Mouse (Mus musculus): ENCODE data around the gene Cpe. TPM values are rescaled to one million over a fixed set of nuclear protein-coding genes. Genes with fewer than 3 reads are reported as not detected.

The Cpe gene
- polyA plus RNA-seq, 1 experiment from 2014 or later = 201 TPM

DNA sequence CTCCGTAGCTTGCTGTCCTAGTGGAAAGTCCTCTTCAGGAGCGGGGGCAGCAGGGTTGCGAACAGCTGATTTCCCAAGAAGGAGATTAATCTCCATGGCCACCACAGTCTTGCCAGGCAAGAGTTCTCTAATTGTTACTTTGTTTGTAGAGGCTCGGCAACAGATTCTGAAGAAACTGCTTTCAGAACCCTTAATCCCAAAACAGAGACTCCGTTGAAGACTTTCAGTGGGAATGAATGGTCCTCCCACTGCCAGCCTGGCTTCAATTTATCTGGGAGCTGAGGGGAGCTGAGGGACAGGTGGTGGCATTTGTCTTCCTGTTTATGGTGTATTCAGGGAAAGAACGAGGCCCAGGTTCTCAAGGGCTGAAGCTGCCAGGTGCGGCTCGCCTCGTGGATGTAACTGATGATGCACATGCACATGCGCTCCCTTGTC is 68.2 kb downstream of the Cpe start:
- no peak for ATAC-seq
- H3K9ac ChIP-seq = no peak overlapping the region
- H3K9me3 ChIP-seq = no peaks in the 10 kb centered on the region
- no peak overlapping the region for H3K4me3 ChIP-seq (replicated peaks)
- H3K27me3 ChIP-seq (replicated peaks) = no peaks in the 10 kb centered on the region
- no peaks in the 10 kb centered on the region for H3K36me3 ChIP-seq
- no peak overlapping the region for H3K27ac ChIP-seq
- 75% methylated on average over 10 of the region's 10 CpGs for WGBS
- H3K4me1 ChIP-seq (replicated peaks) = no peaks in the 10 kb centered on the region
- no peak overlapping the region for H3K4me2 ChIP-seq (replicated peaks)

- no peaks in the 10 kb centered on the region for H3K27me3 ChIP-seq (replicated peaks)
- no peaks in the 10 kb centered on the region for H3K9me3 ChIP-seq
- H3K36me3 ChIP-seq = no peaks in the 10 kb centered on the region
- H3K9ac ChIP-seq = no peak overlapping the region
- H3K4me3 ChIP-seq (replicated peaks) = no peak overlapping the region
- peak overlapping the region; percentile 13 for H3K27ac ChIP-seq
- no peak overlapping the region for H3K4me2 ChIP-seq (replicated peaks)
- no peaks in the 10 kb centered on the region for H3K4me1 ChIP-seq (replicated peaks)
- whole genome bisulfite sequencing = 46% methylated on average over 7 of the region's 7 CpGs
- ATAC-seq = peak; percentile 41
These were observed 72.3 kb downstream of the Cpe start for GRCm38 (mm10) chr8:64620365-64621150.

- Histone ChIP-seq H3K27ac (no peak overlapping the region), H3K4me3 (replicated peaks) (no peak overlapping the region), H3K4me1 (replicated peaks) (no peaks in the 10 kb centered on the region), H3K9ac (no peak overlapping the region), H3K36me3 (no peaks in the 10 kb centered on the region), H3K9me3 (no peaks in the 10 kb centered on the region), H3K27me3 (replicated peaks) (no peaks in the 10 kb centered on the region), H3K4me2 (replicated peaks) (no peak overlapping the region)
- 85% methylated on average over 8 of the region's 8 CpGs for WGBS
- no peak for ATAC-seq
These were observed 73.2 kb downstream of the Cpe start for GRCm38 (mm10) chr8:64619661-64620060.

DNA sequence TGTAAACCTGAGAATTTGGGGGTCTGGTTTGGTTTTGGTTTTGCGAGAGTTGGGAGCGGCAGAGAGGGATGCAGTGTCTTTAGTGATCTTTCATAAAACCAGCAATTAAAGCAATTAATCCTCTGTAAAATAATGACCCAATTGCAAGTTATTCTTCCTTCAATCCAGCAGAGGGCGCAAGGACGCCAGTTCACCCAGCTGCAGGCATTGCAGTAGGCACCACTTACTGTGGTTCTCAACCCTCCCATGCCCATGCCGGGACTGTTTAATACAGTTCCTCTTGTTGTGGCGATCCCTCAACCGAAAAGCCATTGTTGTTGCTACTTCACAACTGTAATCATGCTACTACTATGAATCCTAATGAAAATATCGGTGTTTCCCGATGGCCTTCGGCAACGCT is 74.2 kb downstream of the Cpe start:
- no peak overlapping the region for H3K4me2 ChIP-seq (replicated peaks)
- H3K9ac ChIP-seq = no peak overlapping the region
- no peak for ATAC-seq
- WGBS = 65% methylated on average over 11 of the region's 11 CpGs
- H3K27me3 ChIP-seq (replicated peaks) = no peaks in the 10 kb centered on the region
- H3K9me3 ChIP-seq = no peaks in the 10 kb centered on the region
- no peaks in the 10 kb centered on the region for H3K36me3 ChIP-seq
- no peak overlapping the region for H3K27ac ChIP-seq
- no peak overlapping the region for H3K4me3 ChIP-seq (replicated peaks)
- no peaks in the 10 kb centered on the region for H3K4me1 ChIP-seq (replicated peaks)

GRCm38 (mm10) chr8:64616566-64616965 is 76.3 kb downstream of the Cpe start:
- H3K4me3 ChIP-seq (replicated peaks) = no peak overlapping the region
- no peaks in the 10 kb centered on the region for H3K27me3 ChIP-seq (replicated peaks)
- ATAC-seq = 0 out of 2 replicates have a peak, but pooled peaks have one; percentile 26
- H3K9me3 ChIP-seq = no peaks in the 10 kb centered on the region
- H3K9ac ChIP-seq = no peak overlapping the region
- no peak overlapping the region for H3K4me2 ChIP-seq (replicated peaks)
- no peak overlapping the region for H3K27ac ChIP-seq
- 87% methylated on average over 3 of the region's 3 CpGs for WGBS
- H3K4me1 ChIP-seq (replicated peaks) = no peaks in the 10 kb centered on the region
- no peaks in the 10 kb centered on the region for H3K36me3 ChIP-seq

GRCm38 (mm10) chr8:64615459-64615858 is 77.4 kb downstream of the Cpe start:
- H3K9me3 ChIP-seq = no peaks in the 10 kb centered on the region
- no peak overlapping the region for H3K9ac ChIP-seq
- peak; percentile 48 for ATAC-seq
- H3K27ac ChIP-seq = no peak overlapping the region
- H3K4me1 ChIP-seq (replicated peaks) = no peaks in the 10 kb centered on the region
- H3K4me2 ChIP-seq (replicated peaks) = no peak overlapping the region
- no peak overlapping the region for H3K4me3 ChIP-seq (replicated peaks)
- 59% methylated on average over 4 of the region's 4 CpGs for WGBS
- no peaks in the 10 kb centered on the region for H3K27me3 ChIP-seq (replicated peaks)
- no peaks in the 10 kb centered on the region for H3K36me3 ChIP-seq

GRCm38 (mm10) chr8:64613663-64614062 is 79.2 kb downstream of the Cpe start:
- H3K9me3 ChIP-seq = no peaks in the 10 kb centered on the region
- H3K4me2 ChIP-seq (replicated peaks) = no peak overlapping the region
- no peak overlapping the region for H3K4me3 ChIP-seq (replicated peaks)
- H3K9ac ChIP-seq = no peak overlapping the region
- no peaks in the 10 kb centered on the region for H3K4me1 ChIP-seq (replicated peaks)
- ATAC-seq = no peak
- no peaks in the 10 kb centered on the region for H3K27me3 ChIP-seq (replicated peaks)
- no peaks in the 10 kb centered on the region for H3K36me3 ChIP-seq
- H3K27ac ChIP-seq = no peak overlapping the region
- WGBS = 44% methylated on average over 5 of the region's 5 CpGs

DNA sequence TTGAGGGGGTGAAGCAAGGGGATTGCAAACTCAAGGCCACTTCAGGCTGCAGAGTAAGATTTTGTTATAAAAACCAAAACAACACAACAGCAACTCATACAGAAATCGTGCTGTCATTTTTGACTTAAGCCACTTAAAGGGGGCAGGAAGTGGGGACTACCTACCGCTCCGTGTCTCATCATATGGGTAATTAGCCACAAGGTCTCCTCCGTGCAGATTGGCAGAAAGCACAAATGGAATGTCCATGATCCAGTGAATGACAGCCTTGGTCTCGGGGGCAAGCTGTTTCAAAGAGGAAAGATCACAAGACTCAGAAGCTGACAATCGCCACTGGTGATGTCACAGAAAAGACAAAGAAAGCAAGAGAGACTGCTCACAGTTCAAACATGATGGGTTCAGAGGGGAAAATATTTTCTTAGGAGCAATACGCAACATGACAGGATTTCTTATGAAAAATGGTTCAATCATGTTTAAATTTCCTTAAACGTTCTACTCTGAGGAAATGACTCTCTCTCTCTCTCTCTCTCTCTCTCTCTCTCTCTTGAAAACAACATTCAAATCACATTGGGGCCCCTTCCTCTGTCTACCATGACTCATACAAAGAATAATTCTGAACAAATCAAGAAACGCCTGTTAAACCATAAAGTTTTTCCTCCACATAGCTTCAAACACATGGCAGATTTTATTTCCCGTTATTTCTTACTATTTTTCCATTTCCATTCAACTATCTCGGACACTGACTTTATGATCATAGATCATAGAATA is 81.5 kb downstream of the Cpe start:
- no peak for ATAC-seq
- Histone ChIP-seq H3K27ac (no peak overlapping the region), H3K9me3 (no peaks in the 10 kb centered on the region), H3K4me3 (replicated peaks) (no peak overlapping the region), H3K4me1 (replicated peaks) (no peaks in the 10 kb centered on the region), H3K4me2 (replicated peaks) (no peak overlapping the region), H3K9ac (no peak overlapping the region), H3K36me3 (no peaks in the 10 kb centered on the region), H3K27me3 (replicated peaks) (no peaks in the 10 kb centered on the region)
- WGBS = 75% methylated on average over 11 of the region's 11 CpGs

- WGBS = 92% methylated on average over 16 of the region's 16 CpGs
- Histone ChIP-seq H3K27ac (no peak overlapping the region), H3K4me1 (replicated peaks) (no peaks in the 10 kb centered on the region), H3K9me3 (no peaks in the 10 kb centered on the region), H3K9ac (no peak overlapping the region), H3K4me3 (replicated peaks) (no peak overlapping the region), H3K36me3 (no peaks in the 10 kb centered on the region), H3K27me3 (replicated peaks) (no peaks in the 10 kb centered on the region), H3K4me2 (replicated peaks) (no peak overlapping the region)
- no peak for ATAC-seq
These were observed 83.9 kb downstream of the Cpe start for GRCm38 (mm10) chr8:64608931-64609330.

DNA sequence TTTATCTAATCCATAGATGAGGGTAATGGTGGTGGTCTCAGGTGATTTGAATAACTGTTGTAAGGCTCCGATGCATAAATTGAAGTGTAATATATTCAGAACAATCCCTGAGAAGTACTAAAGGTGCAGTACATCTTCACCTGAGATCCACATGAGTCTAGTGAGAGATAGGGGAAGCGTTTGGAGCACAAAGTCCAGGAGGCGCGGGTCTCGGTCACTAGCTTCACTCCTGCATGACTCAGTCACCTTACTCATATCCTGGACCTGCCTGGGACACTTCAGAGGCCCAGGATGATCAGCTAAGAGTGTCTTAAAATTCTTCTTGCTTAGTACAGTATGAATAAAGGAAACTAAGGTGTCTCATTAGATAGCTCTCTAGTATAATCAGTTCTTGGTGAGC is 86.8 kb downstream of the Cpe start:
- 0 out of 2 replicates have a peak, but pooled peaks have one; percentile 53 for ATAC-seq
- H3K4me1 ChIP-seq (replicated peaks) = no peaks in the 10 kb centered on the region
- no peak overlapping the region for H3K4me2 ChIP-seq (replicated peaks)
- no peaks in the 10 kb centered on the region for H3K27me3 ChIP-seq (replicated peaks)
- no peak overlapping the region for H3K9ac ChIP-seq
- H3K36me3 ChIP-seq = no peaks in the 10 kb centered on the region
- 79% methylated on average over 5 of the region's 5 CpGs for WGBS
- no peak overlapping the region for H3K27ac ChIP-seq
- no peak overlapping the region for H3K4me3 ChIP-seq (replicated peaks)
- no peaks in the 10 kb centered on the region for H3K9me3 ChIP-seq

DNA sequence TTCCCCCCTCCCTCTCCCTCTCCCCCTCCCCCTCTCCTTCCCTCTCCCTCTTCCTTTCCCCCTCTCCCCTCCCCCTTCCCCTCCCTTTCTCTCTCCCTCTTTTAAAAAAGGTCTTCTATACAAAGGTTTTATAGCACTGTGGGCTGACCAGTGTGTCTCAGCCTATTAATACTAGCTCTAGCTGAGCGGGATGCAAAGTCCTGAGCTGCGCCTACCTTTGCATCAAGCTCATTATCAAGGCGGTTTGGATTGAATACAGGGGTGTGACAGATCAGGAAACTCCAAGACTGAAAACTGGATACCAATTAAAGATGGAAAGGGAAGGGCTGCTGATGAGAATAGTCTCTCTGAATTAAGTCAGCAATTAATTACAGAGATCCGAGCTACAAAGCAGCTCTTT is 94.6 kb downstream of the Cpe start:
- 67% methylated on average over 4 of the region's 4 CpGs for WGBS

DNA sequence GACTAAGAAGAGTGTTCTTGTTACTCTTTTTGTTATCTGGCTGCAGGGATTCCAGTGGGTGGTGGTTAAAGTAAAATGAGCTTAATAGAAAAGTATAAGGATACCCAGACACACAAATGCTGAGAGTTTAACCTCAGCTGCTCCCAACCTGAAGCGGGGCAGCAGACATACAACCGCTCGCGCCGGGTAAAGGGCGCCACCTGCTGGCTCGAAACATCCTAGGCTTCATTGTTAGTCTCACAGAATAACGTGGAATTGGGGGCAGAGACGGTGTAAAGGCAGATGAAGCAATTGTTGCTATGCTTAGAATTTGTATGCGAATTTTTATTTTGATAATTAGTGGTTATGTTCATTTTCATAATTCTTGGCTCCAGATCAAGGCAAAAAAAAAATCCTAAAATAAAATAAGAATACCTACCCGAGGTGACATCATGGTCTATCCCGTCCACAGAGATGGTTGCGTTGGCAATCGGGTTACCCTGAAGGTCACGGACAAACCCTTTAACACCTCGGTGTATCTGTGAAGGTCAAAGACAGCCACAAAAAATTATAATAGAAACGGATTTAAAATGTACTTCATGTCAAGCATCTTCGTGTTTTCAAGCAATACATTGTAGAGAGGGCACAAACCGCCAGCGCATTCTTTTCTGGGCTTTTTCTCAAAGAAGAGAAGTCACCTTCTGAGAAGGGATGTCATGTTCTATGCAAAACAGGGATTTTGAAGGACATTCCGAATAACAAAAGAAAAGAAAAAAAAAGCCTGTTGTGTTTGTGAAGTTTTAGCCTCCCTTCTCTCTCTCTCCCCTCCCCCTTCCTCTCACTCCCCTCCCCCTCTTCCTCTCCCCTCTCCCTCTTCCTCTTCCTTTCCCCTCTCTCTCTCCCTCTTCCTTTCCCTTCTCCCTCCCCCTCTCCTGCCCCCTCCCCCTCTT is 95.5 kb downstream of the Cpe start:
- H3K4me1 ChIP-seq (replicated peaks) = no peaks in the 10 kb centered on the region
- peak; percentile 59; the same call in 1 of the 2 replicates for ATAC-seq
- no peaks in the 10 kb centered on the region for H3K9me3 ChIP-seq
- no peaks in the 10 kb centered on the region for H3K36me3 ChIP-seq
- H3K27ac ChIP-seq = no peak overlapping the region
- WGBS = 38% methylated on average over 21 of the region's 21 CpGs
- no peak overlapping the region for H3K4me3 ChIP-seq (replicated peaks)
- H3K27me3 ChIP-seq (replicated peaks) = no peaks in the 10 kb centered on the region
- H3K4me2 ChIP-seq (replicated peaks) = no peak overlapping the region
- no peak overlapping the region for H3K9ac ChIP-seq

More for the DNA sequence above, 94.6 kb downstream of the Cpe start:
- Histone ChIP-seq H3K9me3 (no peaks in the 10 kb centered on the region), H3K36me3 (no peaks in the 10 kb centered on the region), H3K27me3 (replicated peaks) (no peaks in the 10 kb centered on the region), H3K4me3 (replicated peaks) (no peak overlapping the region), H3K27ac (no peak overlapping the region), H3K9ac (no peak overlapping the region), H3K4me1 (replicated peaks) (no peaks in the 10 kb centered on the region), H3K4me2 (replicated peaks) (no peak overlapping the region)
- ATAC-seq = no peak
